ENCODE assay signal across 35 mouse cellular contexts in the genomic region with DNA sequence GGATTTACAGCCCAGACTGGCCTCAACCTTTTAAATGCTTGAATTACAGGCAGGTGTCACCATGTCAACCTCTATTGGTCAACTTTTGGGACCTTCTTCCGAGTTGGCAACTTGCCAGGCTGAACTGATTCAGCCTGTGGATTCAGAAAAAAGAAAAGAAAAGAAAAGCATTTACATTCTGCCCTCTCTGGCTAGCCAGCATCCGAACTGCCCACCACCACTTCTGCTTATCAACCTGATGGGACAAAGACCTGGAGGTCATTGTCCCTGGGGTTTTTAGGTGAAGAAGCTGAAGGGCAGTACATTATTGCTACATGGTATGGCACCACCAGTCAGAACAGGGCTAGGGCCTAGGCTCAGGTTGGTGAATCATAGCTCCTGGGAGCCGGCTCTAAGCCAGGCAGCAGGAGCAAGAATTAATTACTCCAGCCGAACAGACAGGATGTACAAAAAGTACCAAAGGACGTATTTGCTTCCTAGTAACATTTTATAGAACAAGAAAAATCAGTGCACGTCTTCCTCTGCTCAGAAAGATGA. TPM values are rescaled to one million over a fixed set of nuclear protein-coding genes. Genes with fewer than 3 reads are reported as not detected.
DNase-seq lines count a peak whose midpoint lies in the region; TF ChIP-seq lines count a peak whose summit lies in the region.
"Had no signal": no experiment of that assay in that cellular context is flagged by ENCODE, and none has a peak within 500 bp of the region (broad histone marks: within the 10 kb centered on the region; RNA-seq: fewer than 3 reads in every experiment).

No protein-coding gene starts in this region.

- DNase-seq in cerebellum, postnatal 25 days: peak; percentile 14 to 25
- DNase-seq in cerebellum, adult 9-10 months: no peak
- DNase-seq in testis, postnatal 14 days (ENCODE audit: low spot score): no peak
- DNase-seq in adipocyte (ENCODE audit: low spot score): peak; percentile 3
- peak; percentile 31 for DNase-seq in brain, adult 2 months (ENCODE audit: low read depth, low spot score)
- DNase-seq in left cerebral cortex, postnatal 25 days (ENCODE audit: low spot score in 2 of 2): no peak
- DNase-seq: cerebellum, adult 8-10 months; heart, postnatal 4 days; kidney, adult 18-20 months; liver, embryonic 13.5 days; lung, embryonic 14.5 days; lung, postnatal 36 days; retina, postnatal 1 day; right cerebral cortex, postnatal 25 days; spleen, adult 18-20 months had no signal

- TF ChIP-seq CTCF in testis, adult 2 months (IDR thresholded peaks at IDR 0.05; ENCODE audit: control insufficient read depth, insufficient read depth, insufficient replicate concordance, low read depth, low read length): no peak

- no peaks in the 10 kb centered on the region for H3K36me3 ChIP-seq in testis, adult 2 months (ENCODE audit: control insufficient read depth, insufficient read depth, low read length)
- H3K36me3 ChIP-seq: embryonic facial prominence, embryonic 15.5 days; forebrain, embryonic 15.5 days; heart, embryonic 10.5 days; liver, embryonic 13.5 days; midbrain, embryonic 13.5 days had no signal

- peaks cover 8% of the 10 kb centered on the region for H3K4me1 ChIP-seq in testis, adult 2 months (ENCODE audit: control insufficient read depth, insufficient read depth, low read length)
- H3K4me1 ChIP-seq: liver, embryonic 13.5 days; megakaryocyte, embryonic 14.5 days had no signal

- H3K27me3 ChIP-seq in testis, adult 2 months (ENCODE audit: control insufficient read depth, insufficient read depth, low read length): no peaks in the 10 kb centered on the region
- H3K27me3 ChIP-seq: forebrain, embryonic 15.5 days; liver, embryonic 13.5 days; Patski had no signal

- no peak for TF ChIP-seq POLR2A in testis, adult 2 months (IDR thresholded peaks at IDR 0.05; ENCODE audit: control insufficient read depth, low read depth, low read length)

- H3K4me3 ChIP-seq in testis, adult 2 months (ENCODE audit: control insufficient read depth, low read depth, low read length): peak overlapping the region; percentile 86
- H3K4me3 ChIP-seq: embryonic facial prominence, embryonic 15.5 days; forebrain, embryonic 15.5 days; heart, embryonic 10.5 days; liver, embryonic 13.5 days; megakaryocyte, embryonic 14.5 days; midbrain, embryonic 13.5 days had no signal

- intact Hi-C loops in left cerebral cortex, postnatal 25 days (cut with DNase I): loop anchor here (5.0 kb wide), 2 partner anchors 208 to 1313 kb away; no protein-coding TSS in a partner anchor

- no peak overlapping the region; the same call in 1 of the 2 replicates for H3K27ac ChIP-seq in testis, adult 2 months (ENCODE audit: control insufficient read depth, insufficient read depth, low read depth, low read length)
- H3K27ac ChIP-seq: embryonic facial prominence, embryonic 15.5 days; forebrain, embryonic 15.5 days; heart, embryonic 10.5 days; hindbrain, embryonic 14.5 days; kidney, postnatal 0 days; liver, embryonic 13.5 days; midbrain, embryonic 13.5 days had no signal

RNA-seq across cellular contexts. Expression of a gene that starts 1.5 kb away (rescaled TPM):
- polyA plus RNA-seq in testis, adult 2 months (2012; rRNA removed): 3.7 and 3.9 TPM in 2 replicates
- 1 to 10 TPM; 1.5 to 1.6 TPM for total RNA-seq in left cerebral cortex, postnatal 25 days (2021)
- total RNA-seq: common myeloid progenitor, adult 5-6 weeks; heart, postnatal 4 days; monocyte, adult 5-6 weeks had no signal
- polyA plus RNA-seq: inflammation-experienced regulatory T-cells, adult 6 months; lung, embryonic 14.5 days; neural tube, embryonic 11.5 days had no signal

RNA-seq across cellular contexts. Expression of a gene that starts 38.6 kb away (rescaled TPM):
- polyA plus RNA-seq in testis, adult 2 months (2012; rRNA removed): 0.47 and 0.52 TPM in 2 replicates
- total RNA-seq in left cerebral cortex, postnatal 25 days (2021): not detected
- total RNA-seq: common myeloid progenitor, adult 5-6 weeks; gastrocnemius, adult 8-10 months; heart, postnatal 4 days; layer of hippocampus, postnatal 14 days; monocyte, adult 5-6 weeks had no signal
- polyA plus RNA-seq: embryonic facial prominence, embryonic 15.5 days; forebrain, embryonic 15.5 days; heart, embryonic 16.5 days; hindbrain, embryonic 14.5 days; inflammation-experienced regulatory T-cells, adult 6 months; limb, embryonic 11.5 days; lung, embryonic 14.5 days; midbrain, embryonic 13.5 days; neural tube, embryonic 11.5 days; Patski had no signal

RNA-seq across cellular contexts. Expression of a gene that starts 57.6 kb away (rescaled TPM):
- not detected in 2 replicates for polyA plus RNA-seq in testis, adult 2 months (2012; rRNA removed)
- not detected for total RNA-seq in left cerebral cortex, postnatal 25 days (2021)
- total RNA-seq: common myeloid progenitor, adult 5-6 weeks; ES-E14; gastrocnemius, adult 8-10 months; heart, postnatal 4 days; layer of hippocampus, postnatal 14 days; monocyte, adult 5-6 weeks had no signal
- polyA plus RNA-seq: brain, embryonic 14.5 days; embryonic facial prominence, embryonic 15.5 days; forebrain, embryonic 15.5 days; gonadal fat pad, adult 2 months; heart, embryonic 10.5 days; heart, embryonic 16.5 days; hindbrain, embryonic 14.5 days; inflammation-experienced regulatory T-cells, adult 6 months; kidney, postnatal 0 days; limb, embryonic 11.5 days; liver, embryonic 13.5 days; lung, embryonic 14.5 days; midbrain, embryonic 13.5 days; neural tube, embryonic 11.5 days; Patski had no signal

Comparison
In these comparisons a context has a peak if more than half of its experiments do, and no peak if none do; other contexts are left out.
1. DNase-seq: peak in cerebellum, postnatal 25 days (2 of 2), adipocyte (single experiment) and brain, adult 2 months (single experiment); none in cerebellum, adult 9-10 months (single experiment), testis, postnatal 14 days (single experiment) and left cerebral cortex, postnatal 25 days (0 of 2).